Mouse (Mus musculus): Measurements from ENCODE around the gene 6030408B16Rik.

The 6030408B16Rik gene

DNA sequence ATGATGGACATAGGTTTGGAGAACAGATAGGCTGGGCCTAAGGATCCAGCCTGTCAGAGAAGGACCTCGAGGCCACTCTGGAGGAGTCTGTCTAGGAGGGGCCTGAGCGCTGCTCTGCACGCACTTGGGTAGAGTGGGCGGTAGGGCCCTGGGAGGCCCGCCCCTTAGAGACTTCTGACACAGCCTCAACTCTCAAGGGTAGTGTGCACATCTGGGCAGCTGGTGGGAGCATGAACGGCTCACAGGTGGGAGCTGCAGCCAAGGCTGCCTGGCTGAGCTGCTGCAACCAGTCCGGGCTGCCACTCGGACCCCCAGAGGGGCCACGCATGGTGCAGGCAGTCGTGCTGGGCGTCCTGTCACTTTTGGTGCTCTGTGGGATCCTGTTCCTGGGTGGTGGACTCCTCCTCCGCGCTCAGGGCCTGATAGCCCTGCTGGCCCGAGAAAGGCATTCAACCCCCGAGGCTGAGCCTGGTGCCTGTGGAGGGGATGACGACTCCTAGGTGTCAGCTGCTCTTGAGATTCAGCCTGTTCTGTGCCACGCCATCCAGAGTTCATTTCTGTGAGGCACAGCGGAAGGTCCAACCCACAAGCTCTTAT lies at the start of gene 6030408B16Rik:
6030408B16Rik (plus strand) TSS at position 188 of the 597 bp plus-strand sequence.
- no peak for DNase-seq (ENCODE audit: low read depth)

DNA sequence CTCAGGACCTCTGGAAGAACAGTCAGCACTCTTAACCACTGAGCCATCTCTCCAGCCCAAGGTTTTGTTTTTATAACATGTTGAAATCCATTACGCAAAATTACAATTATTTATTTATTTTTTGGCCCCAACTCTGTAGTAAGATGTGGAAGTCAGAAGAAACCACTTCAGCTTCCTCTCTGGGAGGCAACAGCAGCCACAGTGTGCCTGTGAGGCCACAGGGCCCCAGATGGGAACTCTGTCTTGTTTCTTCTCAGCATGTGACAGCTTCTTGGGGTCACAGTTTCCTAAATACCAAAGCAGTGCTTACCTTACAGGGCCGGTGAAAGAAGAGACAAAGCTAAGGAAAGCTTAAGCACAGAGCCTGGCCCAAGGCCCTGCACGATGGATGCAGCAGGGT lies 49.0 kb upstream of the 6030408B16Rik start:
- DNase-seq (ENCODE audit: low read depth): peak; percentile 35

DNA sequence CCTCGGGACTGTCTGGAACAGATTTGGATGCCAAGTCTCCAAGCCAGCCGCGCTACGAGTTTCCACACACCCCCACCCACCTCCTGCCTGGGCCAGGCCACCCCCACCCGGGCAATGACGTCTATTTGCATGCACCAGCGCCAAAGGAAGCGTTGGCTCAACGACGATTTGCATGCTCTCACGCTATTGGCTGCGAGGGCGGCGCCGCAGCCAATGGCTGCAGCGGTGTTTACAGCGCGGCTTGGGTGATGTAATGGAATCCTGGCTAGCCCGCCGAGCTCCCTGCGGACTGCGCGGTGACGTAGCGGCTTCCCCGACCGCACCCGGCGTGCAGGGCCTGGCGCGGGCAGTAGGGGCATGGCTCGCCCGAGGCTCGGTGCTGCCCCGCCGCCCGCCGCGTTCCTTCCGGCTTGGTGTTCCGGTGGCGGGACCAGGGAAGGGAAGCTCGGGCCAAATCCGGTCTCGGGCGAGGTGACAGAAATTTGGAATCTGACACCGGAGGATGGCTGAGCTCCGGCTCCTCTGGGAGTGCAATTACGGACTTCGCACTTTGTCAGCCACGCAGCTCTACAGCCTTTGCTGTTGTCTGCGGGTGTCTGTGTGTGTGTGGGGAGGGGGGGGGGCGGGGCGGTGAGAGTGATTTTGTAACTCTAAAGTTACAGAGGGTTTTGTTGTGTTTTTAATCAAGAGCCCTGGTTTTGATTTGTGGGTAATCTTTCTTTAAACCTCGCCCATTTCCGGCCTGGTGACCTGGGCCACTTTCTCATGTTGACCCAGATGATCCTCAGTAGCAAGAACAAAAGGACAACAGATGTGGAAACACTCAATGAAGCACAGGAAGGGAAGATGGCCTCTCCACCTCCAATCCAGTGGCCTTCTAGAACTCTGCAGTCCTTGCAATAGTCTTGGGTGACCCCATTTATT lies 46.5 kb upstream of the 6030408B16Rik start:
- peak; percentile 98 for DNase-seq (ENCODE audit: low read depth)

DNA sequence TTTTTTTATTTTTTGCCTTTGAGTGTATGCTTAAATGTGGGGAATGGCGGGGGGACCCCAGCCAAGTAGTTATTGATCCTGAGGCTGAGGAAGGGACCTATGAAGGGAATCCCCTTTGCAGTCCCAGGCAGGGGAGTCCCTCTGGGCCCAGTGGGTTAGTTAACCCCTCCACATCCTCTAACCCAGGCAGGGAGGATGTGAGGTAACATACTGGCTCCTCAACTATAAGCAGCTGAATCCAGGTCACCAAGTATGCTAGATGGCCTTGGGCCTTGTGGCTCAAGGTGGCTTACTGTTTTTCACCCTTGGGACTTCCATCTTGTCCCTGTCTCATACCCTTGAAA lies 45.9 kb upstream of the 6030408B16Rik start:
- DNase-seq (ENCODE audit: low read depth): peak; percentile 83

DNA sequence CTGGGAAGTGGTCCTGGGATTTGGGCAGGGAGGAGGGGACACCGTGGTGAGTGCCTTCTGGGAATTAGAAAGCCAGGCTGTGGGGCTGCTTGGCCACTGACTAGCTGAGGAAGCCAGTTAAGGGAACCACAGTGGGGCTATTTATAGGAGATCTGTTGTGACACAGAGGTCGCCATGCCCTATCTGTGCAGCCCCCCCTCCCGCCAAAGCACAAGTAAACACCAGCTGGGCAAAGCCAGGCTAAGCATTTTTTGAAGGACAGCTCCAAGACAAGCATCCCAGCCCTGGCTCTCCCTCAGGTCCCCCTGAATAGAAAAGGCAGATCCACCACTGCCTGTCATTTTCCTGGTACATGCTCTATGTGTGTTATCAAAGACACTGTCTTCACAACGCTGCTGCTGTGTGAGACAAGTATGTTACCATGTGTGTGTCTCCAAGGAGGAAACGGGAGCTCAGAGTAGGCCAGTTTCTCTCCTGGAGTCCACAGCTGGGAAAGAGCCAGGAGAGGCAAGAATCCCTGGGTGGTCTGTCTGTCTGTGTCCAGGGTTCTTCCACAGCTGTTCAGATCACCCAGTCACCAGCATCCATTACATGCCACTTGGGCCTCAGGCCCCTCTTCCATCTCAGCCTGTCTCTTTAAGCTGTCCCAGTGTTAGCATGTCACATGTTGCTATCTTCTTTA lies 44.8 kb upstream of the 6030408B16Rik start:
- no peak for DNase-seq (ENCODE audit: low read depth)

GRCm38 (mm10) chr15:101250220-101250800 lies 42.7 kb upstream of the 6030408B16Rik start:
- peak; percentile 52 for DNase-seq (ENCODE audit: low read depth)

DNA sequence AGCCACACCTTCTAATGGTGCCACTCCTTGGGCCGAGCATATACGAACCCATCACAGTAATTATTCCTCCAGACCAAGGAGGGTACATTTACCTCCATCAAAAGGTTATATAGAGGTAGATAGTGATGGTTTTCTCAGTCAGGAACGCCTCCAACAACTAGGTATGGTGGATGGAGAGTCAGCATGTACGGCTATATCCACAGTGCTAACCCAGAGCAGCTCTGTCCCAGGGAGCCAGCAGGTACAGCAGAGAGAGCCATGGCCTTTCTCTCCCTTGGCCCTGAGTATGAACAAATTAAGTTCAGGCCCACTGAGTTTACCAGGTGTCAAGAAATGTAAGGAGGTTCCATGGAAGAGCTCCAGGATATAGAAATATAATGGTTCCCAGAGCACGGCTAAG lies 41.1 kb upstream of the 6030408B16Rik start:
- DNase-seq (ENCODE audit: low read depth): no peak

- peak; percentile 70 for DNase-seq (ENCODE audit: low read depth)
Measured at GRCm38 (mm10) chr15:101252614-101253013, 40.4 kb upstream of the 6030408B16Rik start.

GRCm38 (mm10) chr15:101253563-101253885 lies 39.5 kb upstream of the 6030408B16Rik start:
- DNase-seq (ENCODE audit: low read depth): no peak

- peak; percentile 95 for DNase-seq (ENCODE audit: low read depth)
Measured at GRCm38 (mm10) chr15:101253886-101254795, 38.9 kb upstream of the 6030408B16Rik start, which contains the start of gene Nr4a1. Nr4a1 (plus strand) TSS chr15:101254269.

DNA sequence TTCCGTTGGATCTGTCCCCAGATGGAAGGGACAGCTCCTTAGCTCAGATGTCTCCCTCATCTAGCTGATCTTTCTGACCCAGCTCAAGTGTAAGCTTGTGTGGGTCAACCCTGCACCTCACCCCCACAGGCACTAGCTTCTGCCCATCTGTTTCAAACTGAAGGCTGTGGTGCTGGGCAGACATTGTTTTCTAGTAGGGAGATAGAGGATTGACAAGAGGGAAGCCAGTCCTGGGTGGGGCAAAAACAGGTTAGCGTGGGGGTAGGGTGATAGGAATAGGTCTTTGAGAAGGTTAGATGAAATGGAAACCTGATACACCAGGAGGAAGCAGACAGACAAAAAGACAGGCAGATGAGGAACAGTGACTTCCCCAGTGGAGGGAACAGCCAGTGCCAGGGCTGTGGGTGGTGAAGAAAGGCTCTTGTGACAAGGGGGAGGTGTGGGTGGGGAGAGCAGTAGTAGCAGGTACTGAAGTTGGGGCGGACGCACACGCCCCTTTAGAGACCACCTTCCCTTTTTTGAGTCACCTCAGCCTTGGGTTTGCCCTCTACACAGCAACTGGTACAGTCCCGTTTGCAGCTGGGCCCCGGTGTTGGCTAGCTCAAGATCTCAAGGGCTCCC lies 37.1 kb upstream of the 6030408B16Rik start:
- DNase-seq (ENCODE audit: low read depth): peak; percentile 78

GRCm38 (mm10) chr15:101256463-101257206 lies 36.4 kb upstream of the 6030408B16Rik start:
- DNase-seq (ENCODE audit: low read depth): no peak

- DNase-seq (ENCODE audit: low read depth): peak; percentile 93
Measured at GRCm38 (mm10) chr15:101258420-101258819, 34.6 kb upstream of the 6030408B16Rik start.

DNA sequence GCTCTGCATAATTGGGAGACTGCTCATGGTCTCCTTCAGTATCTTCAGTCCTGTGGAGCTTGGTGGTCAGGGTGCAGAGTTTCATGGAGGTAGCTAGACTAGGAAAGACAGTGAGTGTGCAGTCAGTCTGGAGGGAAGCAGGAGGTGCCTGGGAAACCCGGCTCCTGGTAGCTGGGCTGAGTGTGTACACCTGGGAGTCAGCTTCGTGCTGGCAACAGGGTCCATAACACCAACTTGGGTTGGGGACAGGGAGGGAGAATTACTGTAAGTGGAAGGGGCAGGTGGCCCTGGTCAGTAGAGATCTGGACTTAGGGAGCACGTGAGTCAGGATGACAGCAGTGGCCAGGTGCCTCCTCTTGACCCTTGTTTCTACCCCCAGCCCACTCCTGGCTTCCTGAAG lies 33.1 kb upstream of the 6030408B16Rik start:
- DNase-seq (ENCODE audit: low read depth): no peak

- peak; percentile 34 for DNase-seq (ENCODE audit: low read depth)
Measured at GRCm38 (mm10) chr15:101260387-101260786, 32.6 kb upstream of the 6030408B16Rik start.

DNA sequence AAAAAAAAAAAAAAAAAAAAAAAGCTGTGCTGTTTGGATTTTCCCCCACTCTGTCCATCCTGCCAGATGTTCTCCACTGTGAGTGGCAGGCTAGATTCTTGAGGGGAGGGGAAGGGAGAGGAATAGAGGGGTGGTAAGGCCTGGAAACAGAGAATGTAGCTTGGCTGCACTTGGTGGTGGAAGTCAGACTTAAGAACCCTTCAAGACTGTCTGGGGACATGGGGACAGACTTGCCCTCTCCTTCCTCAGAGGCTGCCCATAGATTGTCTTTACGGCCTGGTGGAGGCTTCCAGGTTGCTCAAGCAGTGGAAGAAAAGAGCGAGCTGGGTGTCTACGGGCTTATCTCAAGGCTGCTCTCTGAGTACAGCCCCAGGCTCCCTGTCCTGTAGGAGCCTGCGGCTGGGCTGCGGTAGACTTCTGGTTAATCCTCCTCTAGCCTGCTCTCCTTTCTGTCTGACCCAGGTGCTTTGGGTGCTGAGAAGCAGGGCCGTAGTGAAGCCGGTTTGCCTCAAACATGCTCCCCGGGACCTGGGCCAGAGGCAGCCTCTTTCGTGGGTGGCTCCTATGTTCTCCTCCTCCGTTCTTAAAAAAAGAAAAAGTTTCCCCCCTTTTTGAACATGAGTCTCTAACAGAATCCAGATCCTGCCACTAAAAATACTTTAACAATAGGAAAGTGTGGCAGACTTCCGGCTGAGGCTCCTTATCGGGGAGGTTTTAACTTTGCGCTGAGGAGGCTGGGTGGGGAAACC lies 32.0 kb upstream of the 6030408B16Rik start:
- DNase-seq (ENCODE audit: low read depth): peak; percentile 63

GRCm38 (mm10) chr15:101262502-101262901 lies 30.5 kb upstream of the 6030408B16Rik start:
- DNase-seq (ENCODE audit: low read depth): peak; percentile 54

DNA sequence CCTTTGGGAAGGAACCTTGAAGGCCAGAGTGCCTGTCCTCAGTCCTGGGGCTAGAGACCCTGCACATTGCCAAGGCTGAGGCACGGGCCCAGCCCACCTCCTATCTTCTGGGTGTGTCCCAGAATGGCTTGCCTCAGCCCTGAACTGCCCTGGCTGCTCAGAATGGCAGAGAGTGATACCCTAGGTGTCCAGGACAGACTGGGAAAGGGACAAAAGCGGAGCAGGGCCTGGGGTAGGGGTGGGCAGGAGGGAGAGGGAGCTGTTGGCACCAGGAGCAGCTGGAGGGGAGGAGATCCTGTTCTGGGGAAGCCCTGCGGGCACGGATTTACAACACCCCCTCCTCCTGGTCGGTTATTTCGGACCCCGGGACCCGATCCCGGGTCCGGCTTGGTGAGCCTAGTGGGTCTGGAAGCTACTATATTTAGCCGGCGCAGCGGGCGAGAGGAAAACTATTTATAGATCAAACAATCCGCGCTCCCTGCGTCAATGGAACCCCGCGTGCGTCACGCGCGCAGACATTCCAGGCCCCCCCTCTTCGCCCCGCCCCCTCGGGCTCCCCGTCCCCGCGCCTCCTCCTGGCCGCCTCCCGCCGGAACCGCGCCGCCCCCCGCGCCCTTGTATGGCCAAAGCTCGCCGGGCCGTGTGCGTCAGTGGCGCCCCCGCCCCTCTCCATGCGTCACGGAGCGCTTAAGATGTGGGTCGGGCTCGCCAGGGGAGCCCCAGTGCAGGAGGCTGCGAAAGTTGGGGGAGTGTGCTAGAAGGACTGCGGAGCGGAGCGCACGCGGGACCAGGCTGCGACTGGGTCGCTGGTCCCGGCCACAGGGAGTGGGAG lies 26.7 kb upstream of the 6030408B16Rik start:
- peak; percentile 99 for DNase-seq (ENCODE audit: low read depth)
